Mouse (Mus musculus): ENCODE results near the gene Aox3.

Aox3 gene

DNA sequence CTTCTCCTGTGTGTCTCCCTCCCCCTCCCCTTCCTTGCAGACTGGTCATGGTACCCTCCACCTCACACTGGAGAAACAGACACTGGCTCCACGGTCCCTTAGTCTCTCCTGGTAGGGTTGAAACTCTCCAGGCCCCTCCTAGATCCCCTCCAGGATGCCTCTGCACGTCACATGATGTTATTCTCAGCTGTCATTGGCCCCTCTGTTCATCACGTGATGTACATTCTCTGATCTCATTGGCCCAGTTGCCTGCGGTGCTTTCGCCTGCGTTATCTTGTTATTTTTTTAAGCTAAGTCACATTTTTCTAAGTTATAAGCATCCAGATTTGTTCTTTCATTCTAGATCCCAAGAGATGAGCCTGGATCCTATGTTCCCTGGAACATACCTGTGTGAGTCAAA, 7.2 kb upstream of the Aox3 start:
- DNase-seq (ENCODE audit: low spot score in 2 of 2), result no peak

DNA sequence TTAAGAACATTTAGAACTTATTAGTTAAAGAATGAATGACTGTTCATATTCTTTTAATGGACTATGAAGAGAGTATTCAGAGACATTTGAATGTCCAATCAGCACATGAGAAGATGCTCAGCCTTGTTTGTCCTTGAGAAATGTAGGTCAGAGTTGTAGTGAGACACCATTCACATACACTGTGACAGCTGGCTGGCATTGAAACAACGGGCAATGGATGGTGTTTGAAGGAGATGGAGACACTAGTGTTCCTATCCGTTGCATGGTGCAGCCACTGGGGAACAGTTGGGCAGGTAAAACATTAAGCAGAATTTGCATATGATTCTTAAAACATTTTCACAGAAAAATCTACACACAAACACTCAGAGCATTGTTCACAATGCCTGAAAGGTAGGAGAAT, 5.9 kb upstream of the Aox3 start:
- no peak for DNase-seq (ENCODE audit: low spot score in 2 of 2)

DNA sequence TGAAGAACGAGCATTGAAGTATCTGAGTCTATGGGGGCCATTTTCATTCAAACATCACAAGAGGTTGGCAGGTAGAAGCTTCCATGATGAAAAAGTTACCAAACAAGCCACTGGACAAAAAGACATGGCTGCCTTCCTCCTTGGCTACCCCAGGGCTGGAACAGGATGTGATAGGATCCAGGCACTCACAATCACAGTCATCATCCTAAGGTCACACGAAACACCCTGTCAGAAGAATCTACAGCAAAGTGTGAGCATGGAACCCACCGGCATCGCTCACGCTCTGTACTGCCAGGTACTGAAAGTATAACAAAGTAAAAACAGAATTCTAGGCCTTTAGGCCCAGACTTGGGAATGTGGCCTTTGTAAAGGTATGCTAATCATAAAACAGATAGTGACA, 2.7 kb upstream of the Aox3 start:
- DNase-seq (ENCODE audit: low spot score in 2 of 2), result no peak

DNA sequence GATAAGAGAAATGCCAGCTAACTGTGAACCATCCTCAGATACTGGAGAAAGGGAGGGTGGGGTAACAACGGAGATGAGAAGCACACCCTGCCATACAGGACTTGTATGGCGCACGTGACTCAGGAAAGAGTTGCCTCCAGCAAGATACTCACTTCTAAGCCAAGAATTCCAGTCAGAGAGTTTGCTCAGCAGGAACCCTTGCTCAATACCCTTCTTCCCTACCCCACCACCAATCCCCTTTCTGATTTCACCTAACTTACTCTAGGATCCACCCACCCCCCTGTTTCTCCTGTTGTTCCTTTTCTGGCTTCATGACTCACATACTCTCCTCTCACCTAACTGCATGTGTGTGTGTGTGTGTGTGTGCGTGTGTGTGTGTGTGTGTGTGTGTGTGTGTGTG, 1.6 kb upstream of the Aox3 start:
- DNase-seq (ENCODE audit: low spot score in 2 of 2), result no peak

DNA sequence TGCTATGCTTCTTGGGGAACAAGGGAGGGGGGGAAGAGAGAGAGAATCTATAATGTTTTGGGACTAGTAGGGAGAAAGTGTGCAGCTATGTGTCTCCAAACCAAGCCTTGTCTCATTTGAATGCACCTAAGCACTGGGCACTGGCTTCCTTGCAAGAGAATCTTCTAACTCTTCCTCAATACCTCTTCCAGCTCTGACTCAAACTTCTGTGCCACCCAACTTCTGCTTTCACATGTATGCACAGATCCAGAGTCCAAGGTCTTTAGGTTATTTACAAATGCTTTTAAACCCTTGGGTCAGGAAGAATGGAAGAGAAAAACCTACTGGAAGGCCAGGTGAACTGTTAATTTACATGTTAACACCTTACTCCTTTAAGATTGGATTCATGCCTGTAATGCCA, 511 bp downstream of the Aox3 start:
- DNase-seq (ENCODE audit: low spot score in 2 of 2), result no peak

DNA sequence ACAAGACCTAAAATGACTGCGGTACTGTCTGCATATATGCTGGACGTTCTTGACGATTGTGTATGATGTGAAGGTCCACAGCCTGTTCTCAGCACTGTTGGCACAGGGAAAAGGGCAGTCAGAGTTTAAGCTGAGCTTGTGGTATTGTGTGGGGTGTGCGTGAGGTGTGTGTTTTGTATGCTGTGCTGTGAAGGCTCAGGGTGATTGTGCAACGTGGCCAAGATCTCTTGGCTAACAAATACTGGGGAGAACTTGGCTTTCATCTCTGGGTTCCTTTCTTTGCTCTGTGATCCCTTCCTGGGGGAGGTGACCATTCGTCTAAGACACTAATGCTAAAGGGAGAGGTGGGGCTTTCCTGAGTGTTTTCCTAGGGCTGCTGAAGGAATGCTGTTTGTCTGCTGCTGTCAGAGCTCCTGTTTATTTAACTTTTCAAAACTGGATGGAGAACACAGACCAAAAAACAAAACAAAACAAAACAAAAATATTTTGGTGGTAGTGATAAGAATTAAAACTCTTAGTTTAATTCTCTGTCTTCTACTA, 1.2 kb downstream of the Aox3 start:
- no peak for DNase-seq (ENCODE audit: low spot score in 2 of 2)

DNA sequence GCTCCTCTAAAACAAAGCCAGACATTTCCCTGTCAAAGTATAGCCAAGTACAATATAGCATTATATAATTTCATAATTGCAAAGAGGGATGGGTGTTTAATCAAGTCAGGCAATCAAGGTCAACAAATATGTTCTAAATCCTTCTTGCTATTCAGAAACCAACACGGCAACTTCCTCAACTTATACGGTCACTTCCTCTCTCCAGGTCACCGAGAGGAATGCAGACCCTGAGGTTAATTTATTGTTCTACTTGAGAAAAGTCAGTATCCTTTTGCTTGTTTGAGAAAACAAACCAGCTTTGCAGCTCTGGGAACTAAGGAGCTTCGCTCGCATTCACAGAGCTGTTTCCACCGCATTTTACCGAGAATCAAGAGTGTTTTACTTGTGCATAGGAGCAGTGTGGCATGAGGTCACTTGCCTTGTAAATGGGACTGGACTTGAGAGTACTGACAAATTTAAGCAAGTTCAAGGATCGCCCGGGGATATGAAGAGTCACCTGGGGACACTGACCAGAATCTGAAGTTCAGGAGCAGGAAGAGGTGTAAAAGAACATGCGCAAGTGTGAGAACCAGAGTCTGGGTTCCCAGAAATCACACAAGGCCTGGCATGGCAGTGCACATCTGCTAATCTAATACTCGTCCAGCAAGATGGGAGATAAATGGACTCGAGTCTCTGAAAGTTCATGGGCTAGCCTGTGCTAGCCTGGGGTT, 1.9 kb downstream of the Aox3 start:
- DNase-seq (ENCODE audit: low spot score in 2 of 2), result no peak

DNA sequence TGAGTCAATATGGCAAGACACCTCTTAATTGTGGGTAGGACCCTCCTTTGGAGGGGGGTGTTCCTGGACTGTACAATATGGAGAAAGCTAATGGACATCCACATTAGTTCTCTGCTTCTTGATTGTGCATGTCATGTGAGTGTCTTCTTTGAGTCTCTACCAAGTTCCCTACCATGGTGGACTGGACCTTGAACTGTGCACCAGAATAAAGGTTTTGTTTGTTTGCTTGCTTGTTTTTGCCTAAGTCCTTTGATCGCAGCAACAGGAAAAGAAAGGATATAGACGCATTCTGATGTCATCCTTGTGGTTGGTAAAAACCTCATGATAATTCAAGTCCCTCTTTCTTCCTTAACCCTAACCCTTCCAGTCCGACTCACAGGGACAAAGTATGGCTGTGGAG, 5.3 kb downstream of the Aox3 start:
- no peak for DNase-seq (ENCODE audit: low spot score in 2 of 2)

DNA sequence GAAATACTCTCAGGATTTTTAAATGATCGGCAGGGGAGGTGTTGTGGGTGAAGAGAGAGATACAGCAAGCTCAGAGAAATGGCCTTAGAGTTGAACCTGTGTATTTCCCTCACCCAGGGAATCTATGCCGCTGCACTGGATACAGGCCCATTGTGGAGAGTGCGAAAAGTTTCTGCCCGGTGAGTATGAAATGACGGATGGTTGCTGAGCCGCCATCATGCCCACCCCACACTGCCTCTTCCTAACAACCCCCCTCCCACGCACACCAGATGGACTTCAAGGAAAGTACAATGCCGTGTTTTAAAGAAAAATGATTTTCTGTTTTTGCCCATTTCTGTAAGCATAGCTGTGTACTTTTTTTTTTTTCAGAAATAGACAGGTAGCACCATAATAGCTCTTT, 12.0 kb downstream of the Aox3 start:
- DNase-seq (ENCODE audit: low spot score in 2 of 2), result no peak

DNA sequence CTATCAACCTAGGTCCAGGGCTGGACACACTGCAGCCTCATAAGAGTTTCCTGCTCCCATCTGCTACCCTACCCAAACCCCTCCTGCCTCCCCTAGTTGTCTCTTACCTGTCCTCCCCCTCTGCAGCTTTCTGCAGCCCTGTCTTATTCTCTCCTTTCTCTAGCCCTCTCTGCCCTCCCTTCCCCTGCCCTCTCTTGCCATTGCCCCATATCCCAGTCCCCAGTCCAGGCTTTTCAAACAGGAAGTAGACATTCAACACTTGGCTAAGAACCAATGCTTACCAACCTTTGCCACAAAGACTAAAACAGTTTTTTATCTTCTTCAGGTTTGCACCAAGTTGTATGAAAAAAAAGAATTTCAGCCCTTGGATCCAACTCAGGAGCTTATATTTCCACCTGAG, 25.0 kb downstream of the Aox3 start:
- DNase-seq (ENCODE audit: low spot score in 2 of 2), result no peak

DNA sequence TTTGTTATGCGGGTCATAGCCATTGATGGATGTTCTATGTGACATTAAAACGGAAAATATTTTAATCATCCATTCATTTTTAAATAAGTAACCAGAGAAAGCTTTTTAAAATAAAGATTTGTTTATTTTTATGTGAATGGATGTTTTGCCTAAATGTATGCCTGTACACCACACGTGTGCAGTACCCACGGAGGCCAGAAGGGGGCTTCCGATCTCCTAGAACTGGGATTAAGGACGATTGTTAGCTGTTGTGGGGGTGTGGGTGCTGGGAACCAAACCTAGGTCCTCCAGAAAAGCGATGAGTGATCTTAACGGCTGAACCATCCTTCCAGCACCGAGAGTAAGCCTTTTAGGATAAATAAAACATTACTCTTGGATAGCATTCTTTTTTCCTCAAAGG, 26.1 kb downstream of the Aox3 start:
- DNase-seq (ENCODE audit: low spot score in 2 of 2), result no peak

DNA sequence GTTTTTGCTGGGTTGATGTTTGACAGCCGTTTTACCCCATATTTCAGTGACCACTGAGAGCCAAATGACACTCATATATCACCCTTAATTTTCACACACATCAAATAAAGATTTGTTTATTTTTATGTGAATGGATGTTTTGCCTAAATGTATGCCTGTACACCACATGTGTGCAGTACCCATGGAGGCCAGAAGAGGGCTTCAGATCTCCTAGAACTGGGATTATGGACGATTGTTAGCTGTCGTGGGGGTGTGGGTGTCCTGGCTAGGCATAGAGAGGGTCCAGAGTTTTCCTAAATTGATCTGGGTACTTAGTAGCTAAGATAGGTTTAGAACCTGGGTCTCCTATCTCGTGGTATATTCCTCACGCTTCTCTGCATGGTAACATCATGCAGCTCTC, 27.7 kb downstream of the Aox3 start:
- no peak for DNase-seq (ENCODE audit: low spot score in 2 of 2)

DNA sequence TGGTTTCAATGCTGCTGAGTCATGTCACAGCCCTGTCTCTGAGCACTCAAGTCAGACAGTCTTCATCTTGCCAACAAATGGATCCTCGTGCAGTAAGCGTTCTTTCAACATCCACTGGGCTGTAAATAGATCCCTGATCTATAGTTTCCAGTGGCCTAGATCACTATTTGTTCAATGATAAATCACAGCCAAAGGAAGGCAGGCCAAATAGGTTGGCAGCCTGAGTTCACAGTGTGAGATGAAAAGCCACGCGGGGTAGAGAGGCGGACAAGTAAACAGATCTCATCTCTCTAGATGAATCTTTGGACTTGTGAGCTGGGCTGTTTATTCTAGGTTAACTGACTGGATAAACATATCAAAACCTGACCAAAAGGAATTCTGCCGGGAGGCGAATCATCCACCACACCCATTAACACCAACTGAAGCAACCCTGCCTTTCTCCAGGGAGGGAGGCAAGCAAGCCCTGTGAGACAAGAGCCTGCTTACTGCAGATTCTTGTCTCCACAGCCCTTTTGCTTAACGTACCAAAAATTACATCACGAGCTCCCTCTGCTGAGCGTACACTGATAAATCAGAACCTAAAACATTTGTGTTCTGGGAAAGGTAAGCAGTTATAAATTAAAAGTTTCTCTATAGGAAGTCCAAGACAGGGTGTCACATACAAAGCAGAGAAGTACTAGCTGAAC, 31.6 kb downstream of the Aox3 start:
- peak; percentile 13 to 30 for DNase-seq (ENCODE audit: low spot score in 2 of 2)

DNA sequence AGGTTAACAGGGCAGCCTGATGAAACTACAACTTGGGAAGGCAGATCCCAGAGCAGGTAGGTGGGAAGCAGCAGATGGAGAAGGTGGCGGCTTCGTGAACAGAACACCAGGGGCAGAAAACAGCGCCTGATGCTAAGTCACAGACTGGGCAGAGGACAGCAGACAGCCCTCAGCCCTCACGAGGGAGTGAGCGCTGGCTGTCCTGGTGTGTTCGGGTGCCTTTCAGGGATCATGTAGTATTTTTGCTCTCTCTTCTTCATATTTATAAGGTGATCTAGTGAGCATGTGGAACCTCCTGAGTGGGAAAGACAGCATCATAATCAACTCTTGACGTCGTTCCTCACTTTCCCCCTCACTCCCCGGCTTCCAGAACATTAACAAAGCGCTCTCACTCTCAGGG, 33.1 kb downstream of the Aox3 start:
- DNase-seq (ENCODE audit: low spot score in 2 of 2), result no peak

DNA sequence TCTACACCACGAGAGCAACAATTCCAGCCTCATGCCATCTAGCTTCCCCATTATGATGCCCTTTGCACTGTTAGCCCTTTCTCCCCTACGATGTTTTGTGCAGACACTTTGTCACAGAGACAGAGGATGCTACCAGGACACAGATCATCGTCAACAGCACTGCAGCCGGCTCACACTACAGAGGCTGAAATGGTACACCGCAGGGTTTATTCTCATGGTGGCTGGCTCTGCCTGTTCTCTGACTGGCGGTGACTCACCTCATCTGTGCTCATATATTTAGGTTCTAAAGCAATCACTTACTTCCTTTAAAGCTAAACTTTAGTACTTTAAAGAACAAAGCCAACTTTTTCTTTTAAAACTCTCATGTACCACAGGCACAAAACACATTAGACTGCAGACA, 34.8 kb downstream of the Aox3 start:
- no peak for DNase-seq (ENCODE audit: low spot score in 2 of 2)

DNA sequence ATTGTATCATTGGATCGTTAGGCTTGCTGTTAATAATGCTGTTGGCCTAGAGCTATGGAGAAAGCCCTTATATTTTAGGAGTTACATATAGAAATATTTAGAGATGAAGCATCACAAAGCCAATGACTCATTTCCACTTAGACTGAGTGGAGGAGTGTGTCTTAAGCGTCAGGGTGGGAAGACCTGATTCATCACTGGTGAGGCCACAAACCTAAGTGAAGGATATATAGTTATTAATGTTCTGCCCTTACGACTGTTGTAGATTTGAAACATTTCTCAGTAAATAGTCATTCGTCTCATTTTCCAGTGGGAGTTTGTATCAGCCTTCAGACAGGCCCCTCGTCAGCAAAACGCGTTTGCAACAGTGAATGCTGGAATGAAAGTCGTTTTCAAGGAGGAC, 39.3 kb downstream of the Aox3 start:
- no peak for DNase-seq (ENCODE audit: low spot score in 2 of 2)

DNA sequence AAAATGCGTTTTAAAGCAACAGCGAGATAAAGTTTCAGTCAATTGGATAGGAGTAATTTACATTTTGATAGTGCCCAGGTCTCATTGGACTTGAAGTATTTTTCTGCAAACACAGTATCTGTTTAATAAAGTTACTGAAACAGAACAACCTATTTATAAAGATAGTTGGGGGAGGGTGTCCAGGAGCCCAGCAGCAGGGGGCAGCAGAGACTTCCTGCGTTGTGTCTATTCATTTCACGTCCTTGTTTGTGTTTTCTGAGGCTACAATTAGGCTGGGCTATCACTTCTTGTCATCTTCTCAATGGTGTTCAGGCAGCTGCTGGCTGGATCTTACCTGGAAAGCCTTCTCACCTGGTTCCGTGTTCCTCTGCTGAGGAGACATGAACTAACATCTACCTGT, 43.8 kb downstream of the Aox3 start:
- peak; percentile 19 to 27 for DNase-seq (ENCODE audit: low spot score in 2 of 2)

DNA sequence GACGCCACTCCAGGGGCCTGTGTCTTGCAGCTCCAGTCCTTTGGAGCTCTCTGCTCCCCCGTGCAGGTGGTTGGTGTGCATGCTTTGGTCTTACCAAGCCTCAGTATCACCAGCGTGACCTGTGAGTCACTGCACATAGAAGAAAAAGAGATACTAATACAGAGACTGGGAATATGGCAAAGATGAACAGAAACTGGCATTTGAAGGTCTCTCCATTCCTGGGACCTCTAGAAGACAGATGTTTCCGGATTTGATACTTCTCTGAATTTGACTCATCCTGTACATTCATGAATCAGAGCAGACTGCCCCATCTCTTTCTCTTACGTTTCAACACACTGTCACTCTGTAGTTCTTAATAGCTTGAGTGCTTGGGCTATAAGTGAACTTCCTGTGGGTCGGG, 57.0 kb downstream of the Aox3 start:
- DNase-seq (ENCODE audit: low spot score in 2 of 2), result no peak

DNA sequence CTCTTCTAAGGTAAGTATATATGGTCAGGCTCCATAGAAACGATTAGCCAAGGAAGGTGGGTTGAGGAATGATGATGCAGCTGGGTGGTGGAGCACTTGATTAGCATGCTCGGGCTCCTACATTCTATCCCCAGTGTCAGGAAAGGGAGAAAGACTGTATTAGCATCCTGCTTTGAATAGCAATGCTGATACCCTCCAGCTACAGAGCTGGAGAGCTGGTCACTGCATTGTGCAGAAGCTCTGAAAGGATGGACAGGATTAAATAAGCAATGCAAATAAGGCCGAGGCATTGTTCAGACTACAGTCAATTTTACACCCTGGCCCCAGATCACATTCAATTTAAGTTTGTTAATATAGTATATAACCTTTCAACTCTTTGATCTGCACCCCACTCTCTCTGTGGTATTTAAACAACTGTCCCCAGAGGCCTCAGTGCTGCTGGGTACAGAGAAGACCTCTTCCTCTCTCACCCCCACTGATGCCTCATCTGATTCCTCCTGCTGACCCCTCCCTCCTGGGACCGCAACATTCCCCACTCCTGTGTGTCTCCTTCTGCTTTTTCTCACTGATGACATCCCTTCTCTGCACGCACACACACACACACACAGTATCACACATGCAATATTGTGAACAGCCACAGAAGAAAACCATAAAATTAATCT, 75.7 kb downstream of the Aox3 start:
- no peak for DNase-seq (ENCODE audit: low spot score in 2 of 2)

DNA sequence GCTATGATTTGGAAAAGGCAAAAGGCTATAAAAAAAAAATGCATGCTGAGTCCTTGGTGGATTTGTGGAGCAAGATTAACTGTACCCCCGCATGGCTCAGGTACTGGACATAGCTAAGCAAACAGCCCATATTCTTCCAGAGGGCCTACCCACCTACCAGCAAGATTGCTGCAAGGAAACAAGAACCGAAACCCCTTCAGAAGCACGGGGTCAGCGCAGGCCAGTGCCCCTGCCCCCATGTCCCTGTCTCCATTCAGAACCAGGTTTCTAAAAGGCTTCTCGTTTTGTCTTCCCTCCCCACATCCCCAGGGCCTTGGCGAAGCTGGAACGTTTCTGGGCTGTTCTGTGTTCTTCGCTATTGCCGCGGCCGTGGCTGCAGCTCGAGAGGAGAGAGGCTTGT, 81.4 kb downstream of the Aox3 start:
- DNase-seq (ENCODE audit: low spot score in 2 of 2), result no peak

DNA sequence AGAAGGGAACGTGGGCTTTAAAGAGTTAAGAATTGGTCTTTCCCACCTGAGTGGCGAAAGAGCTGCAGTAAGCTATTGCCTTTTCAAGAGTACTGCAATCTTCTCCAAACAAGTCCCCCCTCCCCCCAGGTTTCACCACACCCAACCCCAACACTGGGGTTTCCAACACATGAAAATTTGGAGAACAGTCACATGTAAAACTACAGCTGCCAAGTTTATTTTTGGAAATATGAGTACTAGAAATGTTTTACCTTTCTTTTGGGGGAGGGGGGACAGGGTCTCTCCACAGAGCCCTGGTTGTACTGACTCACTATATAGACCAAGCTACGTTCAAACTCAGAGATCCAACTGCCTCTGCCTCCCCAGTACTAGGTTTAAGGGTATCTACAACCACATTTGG, 82.1 kb downstream of the Aox3 start:
- DNase-seq (ENCODE audit: low spot score in 2 of 2), result no peak

DNA sequence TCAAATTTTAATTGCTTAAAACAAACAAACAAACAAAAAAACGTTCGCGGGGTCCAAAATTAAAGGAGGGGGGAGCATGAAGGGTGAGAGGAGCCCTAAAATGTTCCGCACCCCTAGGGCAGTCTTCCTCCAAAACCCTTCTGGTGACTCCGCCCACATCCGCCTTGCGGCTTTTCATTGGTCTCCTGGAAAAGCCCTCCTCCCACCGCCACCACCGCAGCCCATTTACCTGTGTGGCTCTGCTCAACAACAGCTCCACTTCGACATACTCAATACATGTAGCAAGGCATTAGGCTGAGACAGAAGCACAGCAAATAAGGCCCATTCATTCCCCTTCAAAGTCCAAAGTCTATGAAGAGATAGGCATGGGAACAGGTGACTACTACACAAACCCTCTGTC, 82.6 kb downstream of the Aox3 start:
- no peak for DNase-seq (ENCODE audit: low spot score in 2 of 2)

DNA sequence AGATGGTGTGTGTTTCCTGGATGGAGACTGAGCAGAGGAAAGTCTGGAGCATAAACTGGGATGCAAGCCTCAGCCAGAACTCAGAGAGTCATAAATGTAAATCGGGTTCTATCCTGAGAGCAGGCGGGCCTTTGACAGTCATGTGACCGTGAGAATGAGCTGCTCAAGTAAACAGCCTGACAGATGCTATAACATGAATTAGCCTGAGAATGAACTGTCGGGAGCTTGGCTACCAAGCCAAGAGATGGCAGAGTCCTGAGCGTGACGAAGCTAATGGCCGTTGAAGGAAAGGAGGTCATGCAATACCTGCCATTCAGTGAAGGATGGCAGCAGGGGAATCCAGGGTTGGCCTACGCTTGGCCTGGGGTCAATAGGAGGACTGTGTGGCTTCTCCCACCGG, 84.1 kb downstream of the Aox3 start:
- DNase-seq (ENCODE audit: low spot score in 2 of 2), result no peak

All from frontal cortex, postnatal 25 days (tissue).